Mouse (Mus musculus) left cerebral cortex, adult 18-20 months (tissue): ENCODE results near the gene Klhl30. TPM values are rescaled to one million over a fixed set of nuclear protein-coding genes. Genes with fewer than 3 reads are reported as not detected.

Experiments used
- total RNA-seq, 2 experiments: library from RNA; stranded (reverse); gene quantifications; 2 replicates each; pipeline ENCODE4 v1.2.3; 2021

Klhl30 gene
- total RNA-seq, 2 experiments from 2014 or later, result 0.26 to 0.30 TPM

Other genes starting within 250 kb of the Klhl30 start
- gene Rbm44, start 205.9 kb upstream of the Klhl30 start, total RNA-seq, result under 1 TPM in 1 of 2 experiments, not detected in 1; 0.09 TPM
- gene Ramp1, start 171.2 kb upstream of the Klhl30 start, total RNA-seq, result 10 to 100 TPM; 51.6 to 52.7 TPM
- 10 to 100 TPM; 57.6 to 57.9 TPM for gene Ube2f, start 100.7 kb upstream of the Klhl30 start, total RNA-seq
- gene Scly, start 52.7 kb upstream of the Klhl30 start, total RNA-seq, result 10 to 100 TPM; 18.8 to 20.8 TPM
- gene Espnl, start 28.9 kb upstream of the Klhl30 start, total RNA-seq, result under 1 TPM; 0.16 to 0.26 TPM
- gene Erfe, start 15.4 kb downstream of the Klhl30 start, total RNA-seq, result under 1 TPM; 0.30 to 0.58 TPM
- 10 to 100 TPM; 60.1 to 64.3 TPM for gene Ilkap, start 47.8 kb downstream of the Klhl30 start, total RNA-seq
- gene Hes6, start 63.0 kb downstream of the Klhl30 start, total RNA-seq, result 10 to 100 TPM; 15.3 to 17.4 TPM
- 10 to 100 TPM; 39.0 to 39.1 TPM for gene Per2, start 108.3 kb downstream of the Klhl30 start, total RNA-seq
- gene Traf3ip1, start 143.6 kb downstream of the Klhl30 start, total RNA-seq, result 10 to 100 TPM; 13.4 to 16.0 TPM
- gene Asb1, start 189.5 kb downstream of the Klhl30 start, total RNA-seq, result 10 to 100 TPM; 42.0 to 42.1 TPM